ENCODE assay signal across 17 mouse cellular contexts in genomic region chr17:80654323-80654722, GRCm38 (mm10).
"Had no signal": no experiment of that assay in that cellular context is flagged by ENCODE, and none has a peak within 500 bp of the region (broad histone marks: within the 10 kb centered on the region; RNA-seq: fewer than 3 reads in every experiment).

No protein-coding gene starts in this region.

- ATAC-seq: liver, postnatal 0 days; midbrain, embryonic 13.5 days; midbrain, embryonic 15.5 days had no signal

- H3K27me3 ChIP-seq: liver, embryonic 13.5 days; liver, embryonic 15.5 days; megakaryocyte, embryonic 14.5 days; midbrain, embryonic 13.5 days; midbrain, embryonic 15.5 days; neural tube, embryonic 12.5 days; stomach, embryonic 15.5 days had no signal

- H3K9me3 ChIP-seq: liver, embryonic 13.5 days; liver, embryonic 15.5 days; megakaryocyte, embryonic 14.5 days; midbrain, embryonic 13.5 days; midbrain, embryonic 15.5 days; neural tube, embryonic 12.5 days; stomach, embryonic 15.5 days had no signal

- H3K27ac ChIP-seq: liver, embryonic 13.5 days; liver, embryonic 15.5 days; macrophage; midbrain, embryonic 13.5 days; midbrain, embryonic 15.5 days; neural tube, embryonic 12.5 days; stomach, embryonic 15.5 days; stomach, postnatal 0 days had no signal

- H3K4me2 ChIP-seq: liver, embryonic 11.5 days; liver, embryonic 13.5 days; liver, embryonic 15.5 days; midbrain, embryonic 11.5 days; midbrain, embryonic 13.5 days; midbrain, embryonic 15.5 days; neural tube, embryonic 12.5 days; stomach, embryonic 15.5 days had no signal

- H3K9ac ChIP-seq: liver, embryonic 13.5 days; liver, embryonic 15.5 days; liver, postnatal 0 days; midbrain, embryonic 13.5 days; midbrain, embryonic 15.5 days; neural tube, embryonic 12.5 days; stomach, embryonic 15.5 days had no signal

- DNase-seq: liver, embryonic 13.5 days; liver, postnatal 0 days; lung, postnatal 10 days; right cerebral cortex, postnatal 14 days; thymus, adult 2 months; thymus, postnatal 25 days; thymus, postnatal 4 days had no signal

- H3K4me1 ChIP-seq: liver, embryonic 13.5 days; liver, embryonic 15.5 days; megakaryocyte, embryonic 14.5 days; midbrain, embryonic 13.5 days; stomach, embryonic 15.5 days had no signal

- H3K4me3 ChIP-seq: liver, embryonic 13.5 days; liver, embryonic 15.5 days; megakaryocyte, embryonic 14.5 days; midbrain, embryonic 13.5 days; midbrain, embryonic 15.5 days; neural tube, embryonic 12.5 days; stomach, embryonic 15.5 days had no signal

- H3K36me3 ChIP-seq: liver, embryonic 13.5 days had no signal
